Mouse (Mus musculus) MEL (cell line): ENCODE measurements around the gene Ndel1. TPM values are rescaled to one million over a fixed set of nuclear protein-coding genes. Genes with fewer than 3 reads are reported as not detected.
A peak's percentile ranks its signal among the peaks of the same experiment; 100 is the strongest.

Experiments used
- DNase-seq: peaks from one replicate; pipeline ENCODE4 v3.0.0; 2011; ENCODE audit warnings: low read depth, low spot score
- H3K27ac ChIP-seq: 2 replicates; pipeline ENCODE4 v1.5.1; 2012; ENCODE audit warnings: low read depth, mild to moderate bottlenecking, control low read depth, low read length, moderate library complexity; ENCODE audit not compliant: control insufficient read depth
- H3K27me3 ChIP-seq, 2 experiments: fragments of 150-350 bp in 1 of 2; sonication (generic) in 1 of 2; 2 replicates each; pipeline ENCODE4 v1.6.1; 2012; ENCODE audit warnings: low read length in 2 of 2, mild to moderate bottlenecking in 2 of 2, improper control_type of control experiment in 1 of 2, moderate library complexity in 1 of 2; ENCODE audit not compliant: insufficient read depth in 2 of 2, control insufficient read depth in 1 of 2
- H3K36me3 ChIP-seq, 2 experiments: 2 replicates each; pipeline ENCODE4 v1.6.1; 2012 to 2014; ENCODE audit warnings: low read length in 2 of 2, improper control_type of control experiment in 1 of 2, inconsistent platforms in 1 of 2, mild to moderate bottlenecking in 1 of 2; ENCODE audit not compliant: insufficient read depth in 2 of 2, control insufficient read depth in 1 of 2
- H3K4me1 ChIP-seq, 2 experiments: fragments of 150-350 bp in 1 of 2; sonication (generic) in 1 of 2; 2 replicates each; pipeline ENCODE4 v1.6.1; 2012; ENCODE audit warnings: low read length in 2 of 2, improper control_type of control experiment in 1 of 2, mild to moderate bottlenecking in 1 of 2; ENCODE audit not compliant: insufficient read depth in 2 of 2, control insufficient read depth in 1 of 2
- H3K4me3 ChIP-seq, 2 experiments: fragments of 150-350 bp in 1 of 2; sonication (generic) in 1 of 2; 2 replicates each; pipeline ENCODE4 v1.5.1; 2012; ENCODE audit warnings: low read depth in 2 of 2, low read length in 2 of 2, mild to moderate bottlenecking in 2 of 2, moderate library complexity in 2 of 2, control low read depth in 1 of 2, improper control_type of control experiment in 1 of 2; ENCODE audit not compliant: control insufficient read depth in 1 of 2, insufficient read depth in 1 of 2
- H3K79me2 ChIP-seq: 2 replicates; pipeline ENCODE4 v1.6.1; 2012; ENCODE audit warnings: mild to moderate bottlenecking, low read length, moderate library complexity; ENCODE audit not compliant: control insufficient read depth, poor library complexity, insufficient read depth
- H3K9ac ChIP-seq: 2 replicates; pipeline ENCODE4 v1.6.1; 2012; ENCODE audit warnings: low read depth, mild to moderate bottlenecking, control low read depth, low read length, moderate library complexity; ENCODE audit not compliant: control insufficient read depth, poor library complexity, severe bottlenecking
- H3K9me3 ChIP-seq: fragments of 150-350 bp; sonication (generic); replicated peaks from 2 replicates; pipeline ENCODE4 v1.6.1; 2012; ENCODE audit warnings: mild to moderate bottlenecking, low read length, improper control_type of control experiment, moderate library complexity; ENCODE audit not compliant: insufficient read depth
- BHLHE40 ChIP-seq: IDR thresholded peaks from 2 replicates; pipeline ENCODE4 v1.6.1; 2012; ENCODE audit warnings: low read depth, mild to moderate bottlenecking, inconsistent platforms, low read length, improper control_type of control experiment, borderline replicate concordance
- CHD2 ChIP-seq: IDR thresholded peaks from 2 replicates; pipeline ENCODE4 v1.6.1; 2011; ENCODE audit warnings: low read length, improper control_type of control experiment
- E2F4 ChIP-seq: IDR thresholded peaks from 2 replicates; pipeline ENCODE4 v1.6.1; 2011; ENCODE audit warnings: low read depth, low read length, improper control_type of control experiment, borderline replicate concordance
- ELF1 ChIP-seq: IDR thresholded peaks from 2 replicates; pipeline ENCODE4 v1.6.1; 2014; ENCODE audit warnings: low read depth, mild to moderate bottlenecking, inconsistent platforms, low read length, improper control_type of control experiment, moderate library complexity
- GATA1 ChIP-seq: IDR thresholded peaks from 2 replicates; pipeline ENCODE4 v1.6.1; 2011; ENCODE audit warnings: low read depth, low read length, improper control_type of control experiment
- MYB ChIP-seq: IDR thresholded peaks from 2 replicates; pipeline ENCODE4 v1.6.1; 2011; ENCODE audit warnings: mild to moderate bottlenecking, low read depth, low read length, improper control_type of control experiment
- NELFE ChIP-seq: IDR thresholded peaks from 2 replicates; pipeline ENCODE4 v1.6.1; 2011; ENCODE audit warnings: low read depth, low read length, improper control_type of control experiment
- POLR2A ChIP-seq, 2 experiments: IDR thresholded peaks; 2 replicates each; pipeline ENCODE4 v1.6.1; 2011 to 2012; ENCODE audit warnings: low read length in 2 of 2, mild to moderate bottlenecking in 2 of 2, control low read depth in 1 of 2, improper control_type of control experiment in 1 of 2, low read depth in 1 of 2, moderate library complexity in 1 of 2; ENCODE audit not compliant: control insufficient read depth in 1 of 2, insufficient read depth in 1 of 2, poor library complexity in 1 of 2
- POLR2AphosphoS2 ChIP-seq: IDR thresholded peaks from 2 replicates; pipeline ENCODE4 v1.6.1; 2011; ENCODE audit warnings: low read length, improper control_type of control experiment
- POLR2AphosphoS5 ChIP-seq: IDR thresholded peaks from 2 replicates; pipeline ENCODE4 v1.6.1; 2012; ENCODE audit warnings: low read depth, borderline replicate concordance, mild to moderate bottlenecking, inconsistent platforms, low read length, moderate library complexity, mixed read lengths
- SMC3 ChIP-seq: IDR thresholded peaks from 2 replicates; pipeline ENCODE4 v1.6.1; 2011; ENCODE audit warnings: low read depth, low read length, improper control_type of control experiment
- TBP ChIP-seq: IDR thresholded peaks from 2 replicates; pipeline ENCODE4 v1.8.0; 2011; ENCODE audit warnings: low read depth, low read length, improper control_type of control experiment
- USF2 ChIP-seq, 2 experiments: IDR thresholded peaks; 2 replicates each; pipeline ENCODE4 v1.6.1; 2011 to 2012; ENCODE audit warnings: improper control_type of control experiment in 2 of 2, low read length in 2 of 2, borderline replicate concordance in 1 of 2, inconsistent platforms in 1 of 2, low read depth in 1 of 2, mild to moderate bottlenecking in 1 of 2; ENCODE audit not compliant: insufficient read depth in 1 of 2
- ZMIZ1 ChIP-seq: IDR thresholded peaks from 2 replicates; pipeline ENCODE4 v1.6.1; 2012; ENCODE audit warnings: low read depth, mild to moderate bottlenecking, inconsistent platforms, low read length, improper control_type of control experiment, moderate library complexity
- ZNF384 ChIP-seq: IDR thresholded peaks from 2 replicates; pipeline ENCODE4 v1.6.1; 2012; ENCODE audit warnings: low read depth, mild to moderate bottlenecking, inconsistent platforms, low read length, improper control_type of control experiment
- polyA plus RNA-seq, 2 experiments: library from polyadenylated mRNA; stranded (reverse) in 1 of 2; unstranded in 1 of 2; fragments of >175 nt in 1 of 2; fragments of >200 nt in 1 of 2; gene quantifications; 2 replicates each; pipeline versions ENCODE4 v1.2.1 to v1.2.4; 2012; ENCODE audit warnings: low replicate concordance in 2 of 2, low read depth in 1 of 2; ENCODE audit not compliant: insufficient read length in 2 of 2, insufficient read depth in 1 of 2, missing spikeins in 1 of 2
- total RNA-seq: library from RNA; depleted of rRNA; stranded (reverse); fragments of 300-350 nt; gene quantifications from 2 replicates; pipeline ENCODE4 v1.2.3, GENCODE M21; 2012

Gene Ndel1
- total and polyA plus RNA-seq, 3 experiments: 55.0 to 70.7 (median 61.2) TPM

DNA sequence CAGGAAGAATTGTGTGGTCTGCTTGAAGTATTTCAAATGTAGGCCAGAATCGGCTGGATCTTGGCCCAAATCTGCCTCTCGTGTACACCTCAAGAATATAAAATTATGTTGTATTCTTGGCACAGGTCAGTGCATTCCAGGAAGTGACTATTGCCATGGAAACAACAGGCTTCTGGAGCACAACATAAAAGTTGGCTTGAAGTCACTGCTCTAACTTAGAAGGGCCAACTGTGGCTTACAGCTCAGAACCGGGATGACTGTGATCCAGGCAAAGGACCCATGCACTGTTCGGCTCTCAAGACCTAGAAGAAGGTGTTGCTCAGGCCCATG is 34.8 kb upstream of the Ndel1 start:
- no peaks in the 10 kb centered on the region for H3K9me3 ChIP-seq
- H3K27ac ChIP-seq: peak overlapping the region; percentile 3; the same call in 1 of the 2 replicates
- no peak overlapping the region for H3K4me3 ChIP-seq
- H3K79me2 ChIP-seq: peaks cover 22% of the 10 kb centered on the region
- H3K4me1 ChIP-seq: peaks cover 0 to 27% of the 10 kb centered on the region in 2 experiments; a peak in 2 of 4 replicates
- no peak for TF ChIP-seq MYB
- no peak for TF ChIP-seq BHLHE40
- peak; percentile 43; the same call in 1 of the 2 replicates for TF ChIP-seq ELF1
- TF ChIP-seq POLR2AphosphoS5: 0 out of 2 replicates have a peak, but pooled peaks have one; percentile 55
- no peak for TF ChIP-seq ZNF384
- TF ChIP-seq TBP: no peak
- TF ChIP-seq POLR2A (IDR thresholded peaks at IDR 0.05; ENCODE audit: control insufficient read depth in 1 of 2, insufficient read depth in 1 of 2, low read depth in 1 of 2, low read length in 2 of 2, poor library complexity in 1 of 2): peak in 1 of 2 experiments; percentile 12; a peak in 1 of 4 replicates
- H3K27me3 ChIP-seq: no peaks in the 10 kb centered on the region
- no peak overlapping the region for H3K9ac ChIP-seq
- DNase-seq: no peak
- H3K36me3 ChIP-seq: peaks cover 25 to 28% of the 10 kb centered on the region in 2 experiments

DNA sequence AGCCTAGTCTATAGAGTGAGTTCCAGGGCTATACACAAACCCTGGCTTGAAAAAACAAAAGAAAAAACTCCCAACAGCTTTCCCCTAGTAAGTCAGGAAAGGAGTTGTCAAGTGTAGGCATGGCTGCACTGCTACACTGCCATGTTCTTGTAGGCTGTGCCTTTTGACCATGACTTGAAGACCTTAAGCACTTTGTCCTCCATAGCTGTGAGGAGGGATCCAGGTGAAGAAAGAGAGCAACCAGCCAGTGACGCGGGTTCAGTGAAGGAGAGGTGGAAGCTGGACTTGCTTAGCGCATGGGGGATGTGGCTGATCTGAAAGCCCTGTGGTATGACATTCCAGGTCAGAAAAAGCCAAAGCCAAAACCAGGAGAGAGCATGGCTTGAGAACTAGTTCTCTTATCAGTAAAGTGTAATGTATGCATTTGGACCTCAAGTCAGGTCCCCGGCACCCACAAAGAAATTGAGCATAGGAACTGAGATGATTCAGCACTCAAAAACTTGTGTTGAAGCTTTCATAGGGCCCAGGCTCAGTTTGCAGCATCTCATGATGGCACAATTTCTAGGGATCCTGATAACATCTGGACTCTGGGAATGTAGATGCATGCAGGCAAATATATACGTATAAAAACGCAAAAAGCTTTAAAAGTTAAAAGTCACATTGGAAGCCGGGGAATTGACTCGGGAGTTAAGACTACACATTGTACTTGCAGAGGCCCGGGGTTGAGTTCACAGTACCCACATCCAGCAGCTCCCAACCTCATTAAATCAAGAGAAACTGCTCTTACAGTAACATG is 34.2 kb upstream of the Ndel1 start:
- no peaks in the 10 kb centered on the region for H3K27me3 ChIP-seq
- no peak overlapping the region for H3K4me3 ChIP-seq
- H3K4me1 ChIP-seq: peaks cover 0 to 28% of the 10 kb centered on the region in 2 experiments; a peak in 2 of 4 replicates
- DNase-seq: peak; percentile 75
- H3K27ac ChIP-seq: peak overlapping the region; percentile 3
- no peaks in the 10 kb centered on the region for H3K9me3 ChIP-seq
- peaks cover 25 to 28% of the 10 kb centered on the region in 2 experiments for H3K36me3 ChIP-seq
- peaks cover 22% of the 10 kb centered on the region for H3K79me2 ChIP-seq
- no peak overlapping the region for H3K9ac ChIP-seq
- TF ChIP-seq E2F4 (no peak), CHD2 (peak; percentile 46; the same call in 1 of the 2 replicates), MYB (no peak), POLR2A (IDR thresholded peaks at IDR 0.05; ENCODE audit: control insufficient read depth in 1 of 2, insufficient read depth in 1 of 2, low read depth in 1 of 2, low read length in 2 of 2, poor library complexity in 1 of 2) (peak; percentile 14 to 40; a peak in 3 of 4 replicates), GATA1 (peak; percentile 18; the same call in 1 of the 2 replicates), USF2 (IDR thresholded peaks at IDR 0.05; ENCODE audit: borderline replicate concordance in 1 of 2, insufficient read depth in 1 of 2, low read depth in 1 of 2, low read length in 2 of 2) (no peak), SMC3 (peak; percentile 34; the same call in 1 of the 2 replicates), NELFE (peak; percentile 51), ZMIZ1 (peak; percentile 96), POLR2AphosphoS2 (peak; percentile 92)
